Mouse (Mus musculus) kidney, embryonic 14.5 days (tissue): ENCODE measurements around the gene Gm498. TPM values are rescaled to one million over a fixed set of nuclear protein-coding genes. Genes with fewer than 3 reads are reported as not detected.

Source experiments
- ATAC-seq: fragments of 200-750 bp; cut with Nextera tagmentation; 2 replicates; pipeline ENCODE4 v1.8.0; 2017; ENCODE audit warnings: moderate number of reproducible peaks, mild to moderate bottlenecking, moderate TSS enrichment, moderate library complexity; ENCODE audit not compliant: low FRiP score, low TSS enrichment
- H3K27ac ChIP-seq: fragments of 300-500 bp; sonication (generic); 2 replicates; pipeline ENCODE4 v1.5.1; 2014; ENCODE audit warnings: low read depth, mild to moderate bottlenecking, low read length, moderate library complexity, mixed read lengths
- H3K27me3 ChIP-seq: fragments of 300-500 bp; sonication (generic); 2 replicates; pipeline ENCODE4 v1.6.1; 2014; ENCODE audit warnings: mild to moderate bottlenecking, low read length; ENCODE audit not compliant: control insufficient read depth, insufficient read depth
- H3K36me3 ChIP-seq: fragments of 300-500 bp; sonication (generic); 2 replicates; pipeline ENCODE4 v1.6.1; 2014; ENCODE audit warnings: low read length, mixed read lengths; ENCODE audit not compliant: control insufficient read depth, insufficient read depth
- H3K4me1 ChIP-seq: fragments of 300-500 bp; sonication (generic); 2 replicates; pipeline ENCODE4 v1.6.1; 2014; ENCODE audit warnings: low read length, mixed read lengths; ENCODE audit not compliant: control insufficient read depth, insufficient read depth
- H3K4me2 ChIP-seq: fragments of 300-500 bp; sonication (generic); replicated peaks from 2 replicates; pipeline ENCODE4 v1.6.1; 2014; ENCODE audit warnings: low read depth, mild to moderate bottlenecking, low read length
- H3K4me3 ChIP-seq: fragments of 300-500 bp; sonication (generic); 2 replicates; pipeline ENCODE4 v1.5.1; 2014; ENCODE audit warnings: mild to moderate bottlenecking, low read length
- H3K9ac ChIP-seq: fragments of 300-500 bp; sonication (generic); 2 replicates; pipeline ENCODE4 v1.6.1; 2014; ENCODE audit warnings: low read depth, mild to moderate bottlenecking, low read length, moderate library complexity
- H3K9me3 ChIP-seq: fragments of 300-500 bp; sonication (generic); 2 replicates; pipeline ENCODE4 v1.6.1; 2016; ENCODE audit warnings: low read length; ENCODE audit not compliant: control insufficient read depth
- WGBS: fragments of 180-500 bp; shearing (Covaris S2); extraction: QIAGEN DNeasy Blood & Tissue Kit; methylation state at CpG from one replicate; pipeline ENCODE4 v1.1.7; 2014; 5-methylcytosine and 5-hydroxymethylcytosine counted together
- polyA plus RNA-seq: library from polyadenylated mRNA; unstranded; fragments of >200 nt; fragmentation: Nextera tagmentation; extraction: Ambion mirVana; gene quantifications from 2 replicates; pipeline ENCODE4 v1.2.1, GENCODE M21; 2014

Gene Gm498
- polyA plus RNA-seq, 1 experiment from 2014 or later = not detected

- Histone ChIP-seq H3K4me3 (no peak overlapping the region), H3K27ac (no peak overlapping the region), H3K4me1 (no peaks in the 10 kb centered on the region), H3K4me2 (no peak overlapping the region), H3K36me3 (peaks cover 51% of the 10 kb centered on the region), H3K9ac (no peak overlapping the region), H3K9me3 (no peaks in the 10 kb centered on the region), H3K27me3 (no peaks in the 10 kb centered on the region)
- whole genome bisulfite sequencing = 90% methylated on average over 7 of the region's 8 CpGs
- ATAC-seq = no peak
Observed at GRCm38 (mm10) chr7:143848768-143849482, 17.7 kb upstream of the Gm498 start.

- Histone ChIP-seq H3K4me1 (no peaks in the 10 kb centered on the region), H3K4me3 (no peak overlapping the region), H3K9ac (no peak overlapping the region), H3K27me3 (no peaks in the 10 kb centered on the region), H3K27ac (no peak overlapping the region), H3K36me3 (no peaks in the 10 kb centered on the region), H3K4me2 (no peak overlapping the region), H3K9me3 (peaks cover 4% of the 10 kb centered on the region; the same call in 1 of the 2 replicates)
- no peak for ATAC-seq
- WGBS = 84% methylated on average over 4 of the region's 4 CpGs
Observed at GRCm38 (mm10) chr7:143868874-143869273, 2.2 kb downstream of the Gm498 start.

GRCm38 (mm10) chr7:143883717-143884116 lies 17.1 kb downstream of the Gm498 start:
- no peak overlapping the region for H3K27ac ChIP-seq
- no peak overlapping the region for H3K9ac ChIP-seq
- no peaks in the 10 kb centered on the region for H3K4me1 ChIP-seq
- H3K36me3 ChIP-seq = no peaks in the 10 kb centered on the region
- no peaks in the 10 kb centered on the region for H3K27me3 ChIP-seq
- no peak for ATAC-seq
- no peak overlapping the region for H3K4me2 ChIP-seq
- WGBS = 75% methylated on average over 6 of the region's 6 CpGs
- H3K9me3 ChIP-seq = no peaks in the 10 kb centered on the region
- H3K4me3 ChIP-seq = no peak overlapping the region

GRCm38 (mm10) chr7:143891146-143891545 lies 24.5 kb downstream of the Gm498 start:
- Histone ChIP-seq H3K27ac (no peak overlapping the region), H3K4me2 (no peak overlapping the region), H3K27me3 (no peaks in the 10 kb centered on the region), H3K36me3 (no peaks in the 10 kb centered on the region), H3K4me3 (no peak overlapping the region), H3K4me1 (no peaks in the 10 kb centered on the region), H3K9ac (no peak overlapping the region), H3K9me3 (no peaks in the 10 kb centered on the region)
- WGBS = 78% methylated on average over 2 of the region's 2 CpGs
- ATAC-seq = no peak

DNA sequence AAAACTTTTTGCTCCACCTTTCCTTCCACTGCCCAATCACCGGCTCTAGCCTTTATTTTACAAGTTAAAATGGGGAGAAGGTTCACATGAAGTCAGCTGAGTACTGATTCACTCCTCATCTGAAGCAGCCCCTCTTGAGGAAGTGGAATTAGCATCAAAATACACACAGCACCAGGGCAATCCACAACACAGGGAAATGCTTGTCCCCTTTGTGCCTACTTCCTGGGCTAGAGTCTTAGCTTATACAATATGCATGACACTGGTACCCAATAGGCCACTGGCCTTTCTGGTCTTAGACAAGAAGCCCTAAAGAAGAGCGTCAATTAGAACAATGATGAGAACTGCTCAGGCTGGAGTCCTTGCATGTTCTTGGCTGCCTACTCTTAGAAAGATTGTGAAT lies 25.7 kb downstream of the Gm498 start:
- ATAC-seq = no peak
- 74% methylated on average over 2 of the region's 2 CpGs for WGBS

GRCm38 (mm10) chr7:143900667-143901066 lies 34.0 kb downstream of the Gm498 start:
- Histone ChIP-seq H3K4me2 (no peak overlapping the region), H3K9ac (no peak overlapping the region), H3K4me3 (no peak overlapping the region), H3K36me3 (no peaks in the 10 kb centered on the region), H3K9me3 (no peaks in the 10 kb centered on the region), H3K27me3 (no peaks in the 10 kb centered on the region), H3K27ac (no peak overlapping the region), H3K4me1 (no peaks in the 10 kb centered on the region)
- WGBS = 31% methylated on average over 2 of the region's 2 CpGs
- ATAC-seq = no peak; the same call in 1 of the 2 replicates

More for the DNA sequence above, 25.7 kb downstream of the Gm498 start:
- H3K9me3 ChIP-seq = no peaks in the 10 kb centered on the region
- H3K36me3 ChIP-seq = no peaks in the 10 kb centered on the region
- no peaks in the 10 kb centered on the region for H3K27me3 ChIP-seq
- H3K27ac ChIP-seq = no peak overlapping the region
- H3K4me3 ChIP-seq = no peak overlapping the region
- no peaks in the 10 kb centered on the region for H3K4me1 ChIP-seq
- H3K4me2 ChIP-seq = no peak overlapping the region
- no peak overlapping the region for H3K9ac ChIP-seq

DNA sequence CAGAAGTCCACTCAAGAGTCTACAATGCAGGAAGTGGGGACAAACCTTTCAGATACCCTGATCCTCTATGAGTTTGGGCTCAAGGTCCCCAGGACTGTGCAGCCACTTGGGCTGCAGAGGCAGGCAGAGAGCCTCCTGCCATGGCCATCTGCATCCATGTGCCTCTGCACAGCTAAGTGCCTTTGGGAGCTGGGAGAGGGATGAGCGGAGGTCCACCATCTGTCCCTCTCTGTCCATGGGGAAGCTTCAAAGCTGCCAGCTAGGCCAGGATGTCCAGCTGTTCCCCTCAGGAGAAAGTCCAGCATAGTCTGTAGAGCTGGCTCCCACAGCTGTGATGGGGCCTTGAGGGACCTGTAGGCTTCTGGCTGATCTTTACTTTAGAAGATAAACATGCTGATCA lies 38.5 kb downstream of the Gm498 start:
- no peak for ATAC-seq
- Histone ChIP-seq H3K4me1 (0 out of 2 replicates have a peak, but pooled peaks cover 4% of the 10 kb centered on the region), H3K27me3 (no peaks in the 10 kb centered on the region), H3K9me3 (no peaks in the 10 kb centered on the region), H3K4me3 (no peak overlapping the region), H3K36me3 (no peaks in the 10 kb centered on the region), H3K9ac (no peak overlapping the region), H3K27ac (no peak overlapping the region), H3K4me2 (no peak overlapping the region)
- 94% methylated on average over 1 of the region's 1 CpGs for WGBS

DNA sequence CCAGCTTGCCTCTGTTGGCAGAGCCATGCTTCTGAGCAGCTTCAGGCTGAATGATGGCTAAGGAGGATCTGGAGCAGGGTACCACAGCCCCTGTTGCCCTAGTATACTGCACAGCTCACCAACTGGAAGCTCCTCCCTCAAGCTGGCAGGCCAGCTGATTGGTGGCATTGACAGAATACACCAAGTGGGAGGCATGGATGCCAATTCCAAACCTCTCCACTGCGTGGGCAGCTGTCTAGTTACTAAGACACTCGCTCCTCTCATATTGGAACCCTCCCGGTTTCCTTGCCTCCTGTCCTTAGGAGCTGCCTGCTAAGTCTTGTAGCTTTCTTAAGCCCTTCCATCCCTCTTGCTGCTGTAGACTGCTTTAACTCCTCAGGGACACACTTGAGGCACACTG lies 39.0 kb downstream of the Gm498 start:
- H3K4me1 ChIP-seq = 0 out of 2 replicates have a peak, but pooled peaks cover 4% of the 10 kb centered on the region
- ATAC-seq = no peak
- H3K4me3 ChIP-seq = no peak overlapping the region
- no peak overlapping the region for H3K4me2 ChIP-seq
- H3K27me3 ChIP-seq = no peaks in the 10 kb centered on the region
- H3K27ac ChIP-seq = no peak overlapping the region
- WGBS = 75% methylated on average over 3 of the region's 3 CpGs
- no peaks in the 10 kb centered on the region for H3K36me3 ChIP-seq
- no peaks in the 10 kb centered on the region for H3K9me3 ChIP-seq
- H3K9ac ChIP-seq = no peak overlapping the region

GRCm38 (mm10) chr7:143913611-143914010 lies 47.0 kb downstream of the Gm498 start:
- WGBS = 82% methylated on average over 8 of the region's 8 CpGs
- Histone ChIP-seq H3K36me3 (no peaks in the 10 kb centered on the region), H3K9ac (no peak overlapping the region)

More at GRCm38 (mm10) chr7:143913611-143914010, 47.0 kb downstream of the Gm498 start:
- no peak for ATAC-seq
- Histone ChIP-seq H3K4me2 (no peak overlapping the region), H3K27me3 (no peaks in the 10 kb centered on the region), H3K4me1 (no peaks in the 10 kb centered on the region), H3K4me3 (no peak overlapping the region), H3K9me3 (peaks cover 3% of the 10 kb centered on the region; the same call in 1 of the 2 replicates), H3K27ac (no peak overlapping the region)
